Mouse (Mus musculus): ENCODE results near the gene Rgl1. TPM values are rescaled to one million over a fixed set of nuclear protein-coding genes. Genes with fewer than 3 reads are reported as not detected.
A peak's percentile ranks its signal among the peaks of the same experiment; 100 is the strongest.

Rgl1 gene
- polyA plus RNA-seq, 1 experiment: 3.0 TPM

GRCm38 (mm10) chr1:152634638-152635037 lies 131.5 kb downstream of the Rgl1 start:
- H3K4me1 ChIP-seq (ENCODE audit: control insufficient read depth, insufficient read depth, low read length): no peaks in the 10 kb centered on the region
- no peak overlapping the region for H3K9ac ChIP-seq (ENCODE audit: low read depth, poor library complexity, severe bottlenecking)
- H3K27ac ChIP-seq (ENCODE audit: insufficient read depth, low read length): no peak overlapping the region
- TF ChIP-seq POLR2A (IDR thresholded peaks at IDR 0.05; ENCODE audit: insufficient read depth, low read length) (no peak), EP300 (IDR thresholded peaks at IDR 0.05; ENCODE audit: insufficient read depth, low read depth, low read length) (no peak), CTCF (IDR thresholded peaks at IDR 0.05; ENCODE audit: low read depth, low read length) (no peak)
- no peaks in the 10 kb centered on the region for H3K36me3 ChIP-seq (ENCODE audit: control insufficient read depth, insufficient read depth, low read length, poor library complexity, severe bottlenecking)
- no peaks in the 10 kb centered on the region; the same call in 1 of the 2 replicates for H3K9me3 ChIP-seq (replicated peaks; ENCODE audit: control insufficient read depth, insufficient read depth, low read length, poor library complexity, severe bottlenecking)
- no peak overlapping the region for H3K4me3 ChIP-seq (ENCODE audit: low read depth, low read length)
- no peaks in the 10 kb centered on the region for H3K27me3 ChIP-seq (ENCODE audit: control insufficient read depth, insufficient read depth, low read length, poor library complexity, severe bottlenecking)

GRCm38 (mm10) chr1:152629780-152630179 lies 136.4 kb downstream of the Rgl1 start:
- TF ChIP-seq CTCF (IDR thresholded peaks at IDR 0.05; ENCODE audit: low read depth, low read length): no peak
- TF ChIP-seq POLR2A (IDR thresholded peaks at IDR 0.05; ENCODE audit: insufficient read depth, low read length): no peak
- TF ChIP-seq EP300 (IDR thresholded peaks at IDR 0.05; ENCODE audit: insufficient read depth, low read depth, low read length): no peak
- no peaks in the 10 kb centered on the region for H3K4me1 ChIP-seq (ENCODE audit: control insufficient read depth, insufficient read depth, low read length)
- no peaks in the 10 kb centered on the region; the same call in 1 of the 2 replicates for H3K9me3 ChIP-seq (replicated peaks; ENCODE audit: control insufficient read depth, insufficient read depth, low read length, poor library complexity, severe bottlenecking)
- no peaks in the 10 kb centered on the region for H3K27me3 ChIP-seq (ENCODE audit: control insufficient read depth, insufficient read depth, low read length, poor library complexity, severe bottlenecking)
- no peak overlapping the region for H3K9ac ChIP-seq (ENCODE audit: low read depth, poor library complexity, severe bottlenecking)
- no peaks in the 10 kb centered on the region for H3K36me3 ChIP-seq (ENCODE audit: control insufficient read depth, insufficient read depth, low read length, poor library complexity, severe bottlenecking)
- no peak overlapping the region for H3K27ac ChIP-seq (ENCODE audit: insufficient read depth, low read length)
- H3K4me3 ChIP-seq (ENCODE audit: low read depth, low read length): no peak overlapping the region

GRCm38 (mm10) chr1:152625651-152626050 lies 140.5 kb downstream of the Rgl1 start:
- TF ChIP-seq EP300 (IDR thresholded peaks at IDR 0.05; ENCODE audit: insufficient read depth, low read depth, low read length): no peak
- no peak for TF ChIP-seq CTCF (IDR thresholded peaks at IDR 0.05; ENCODE audit: low read depth, low read length)
- TF ChIP-seq POLR2A (IDR thresholded peaks at IDR 0.05; ENCODE audit: insufficient read depth, low read length): no peak
- Histone ChIP-seq H3K4me1 (ENCODE audit: control insufficient read depth, insufficient read depth, low read length) (no peaks in the 10 kb centered on the region), H3K9ac (ENCODE audit: low read depth, poor library complexity, severe bottlenecking) (0 out of 2 replicates have a peak overlapping the region, but pooled peaks have one; percentile 50), H3K27me3 (ENCODE audit: control insufficient read depth, insufficient read depth, low read length, poor library complexity, severe bottlenecking) (peaks cover 2% of the 10 kb centered on the region; the same call in 1 of the 2 replicates), H3K36me3 (ENCODE audit: control insufficient read depth, insufficient read depth, low read length, poor library complexity, severe bottlenecking) (no peaks in the 10 kb centered on the region), H3K27ac (ENCODE audit: insufficient read depth, low read length) (no peak overlapping the region), H3K4me3 (ENCODE audit: low read depth, low read length) (no peak overlapping the region), H3K9me3 (replicated peaks; ENCODE audit: control insufficient read depth, insufficient read depth, low read length, poor library complexity, severe bottlenecking) (no peaks in the 10 kb centered on the region)

- Histone ChIP-seq H3K27me3 (ENCODE audit: control insufficient read depth, insufficient read depth, low read length, poor library complexity, severe bottlenecking) (peaks cover 2% of the 10 kb centered on the region; the same call in 1 of the 2 replicates), H3K4me1 (ENCODE audit: control insufficient read depth, insufficient read depth, low read length) (no peaks in the 10 kb centered on the region), H3K36me3 (ENCODE audit: control insufficient read depth, insufficient read depth, low read length, poor library complexity, severe bottlenecking) (no peaks in the 10 kb centered on the region), H3K27ac (ENCODE audit: insufficient read depth, low read length) (no peak overlapping the region), H3K4me3 (ENCODE audit: low read depth, low read length) (peak overlapping the region; percentile 97), H3K9ac (ENCODE audit: low read depth, poor library complexity, severe bottlenecking) (peak overlapping the region; percentile 50), H3K9me3 (replicated peaks; ENCODE audit: control insufficient read depth, insufficient read depth, low read length, poor library complexity, severe bottlenecking) (no peaks in the 10 kb centered on the region)
- no peak for TF ChIP-seq EP300 (IDR thresholded peaks at IDR 0.05; ENCODE audit: insufficient read depth, low read depth, low read length)
- no peak for TF ChIP-seq CTCF (IDR thresholded peaks at IDR 0.05; ENCODE audit: low read depth, low read length)
- no peak for TF ChIP-seq POLR2A (IDR thresholded peaks at IDR 0.05; ENCODE audit: insufficient read depth, low read length)
Measured at GRCm38 (mm10) chr1:152624644-152625454, 141.3 kb downstream of the Rgl1 start.

GRCm38 (mm10) chr1:152623375-152624270 lies 142.5 kb downstream of the Rgl1 start:
- no peak overlapping the region for H3K9ac ChIP-seq (ENCODE audit: low read depth, poor library complexity, severe bottlenecking)
- peaks cover 2% of the 10 kb centered on the region; the same call in 1 of the 2 replicates for H3K27me3 ChIP-seq (ENCODE audit: control insufficient read depth, insufficient read depth, low read length, poor library complexity, severe bottlenecking)
- H3K27ac ChIP-seq (ENCODE audit: insufficient read depth, low read length): no peak overlapping the region
- no peak overlapping the region for H3K4me3 ChIP-seq (ENCODE audit: low read depth, low read length)
- H3K36me3 ChIP-seq (ENCODE audit: control insufficient read depth, insufficient read depth, low read length, poor library complexity, severe bottlenecking): no peaks in the 10 kb centered on the region
- H3K9me3 ChIP-seq (replicated peaks; ENCODE audit: control insufficient read depth, insufficient read depth, low read length, poor library complexity, severe bottlenecking): peaks cover under 1% of the 10 kb centered on the region; the same call in 1 of the 2 replicates
- TF ChIP-seq POLR2A (IDR thresholded peaks at IDR 0.05; ENCODE audit: insufficient read depth, low read length) (no peak), EP300 (IDR thresholded peaks at IDR 0.05; ENCODE audit: insufficient read depth, low read depth, low read length) (no peak), CTCF (IDR thresholded peaks at IDR 0.05; ENCODE audit: low read depth, low read length) (no peak)
- H3K4me1 ChIP-seq (ENCODE audit: control insufficient read depth, insufficient read depth, low read length): no peaks in the 10 kb centered on the region
